Mouse (Mus musculus): ENCODE measurements at regions not wholly inside any gene's neighbourhood (a gene's known extent, or its start where the extent isn't known, plus 50 kb on each side); places are given as distances from the start of the nearest gene placed in this dataset.

DNA sequence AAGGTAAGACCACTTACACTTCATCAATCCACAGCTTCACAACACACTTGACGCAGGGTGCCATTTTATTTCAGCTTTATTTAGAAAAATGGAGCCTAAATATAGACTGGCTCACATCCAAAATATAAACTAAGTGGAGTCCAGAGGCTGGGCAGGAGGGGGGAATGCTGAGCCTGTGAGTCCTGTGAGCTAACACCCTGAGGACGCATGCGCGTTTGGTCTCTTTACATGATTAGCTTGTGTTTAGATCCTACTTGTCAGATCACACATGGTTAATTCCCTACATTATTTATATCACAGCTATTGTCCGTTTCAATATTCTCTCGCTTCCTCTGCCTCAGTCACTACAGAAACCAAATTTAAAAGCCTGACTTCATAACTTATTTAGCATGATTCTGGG lies 99.1 kb upstream of the Hnrnpa3 start:
- Histone ChIP-seq H3K36me3 (ENCODE audit: control insufficient read depth, insufficient read depth, low read length) (no peaks in the 10 kb centered on the region), H3K27me3 (ENCODE audit: control insufficient read depth, insufficient read depth, low read length) (no peaks in the 10 kb centered on the region), H3K4me2 (replicated peaks; ENCODE audit: low read depth, low read length) (no peak overlapping the region), H3K4me3 (ENCODE audit: low read depth, low read length) (no peak overlapping the region), H3K9me3 (ENCODE audit: control insufficient read depth, low read length) (no peaks in the 10 kb centered on the region), H3K9ac (ENCODE audit: low read depth, low read length) (no peak overlapping the region), H3K27ac (ENCODE audit: low read depth, low read length) (no peak overlapping the region), H3K4me1 (replicated peaks; ENCODE audit: control insufficient read depth, insufficient read depth, low read length) (no peaks in the 10 kb centered on the region)
- 86% methylated on average over 6 of the region's 6 CpGs for WGBS
- no peak for DNase-seq (ENCODE audit: low spot score)
- ATAC-seq (ENCODE audit: low FRiP score), result no peak

DNA sequence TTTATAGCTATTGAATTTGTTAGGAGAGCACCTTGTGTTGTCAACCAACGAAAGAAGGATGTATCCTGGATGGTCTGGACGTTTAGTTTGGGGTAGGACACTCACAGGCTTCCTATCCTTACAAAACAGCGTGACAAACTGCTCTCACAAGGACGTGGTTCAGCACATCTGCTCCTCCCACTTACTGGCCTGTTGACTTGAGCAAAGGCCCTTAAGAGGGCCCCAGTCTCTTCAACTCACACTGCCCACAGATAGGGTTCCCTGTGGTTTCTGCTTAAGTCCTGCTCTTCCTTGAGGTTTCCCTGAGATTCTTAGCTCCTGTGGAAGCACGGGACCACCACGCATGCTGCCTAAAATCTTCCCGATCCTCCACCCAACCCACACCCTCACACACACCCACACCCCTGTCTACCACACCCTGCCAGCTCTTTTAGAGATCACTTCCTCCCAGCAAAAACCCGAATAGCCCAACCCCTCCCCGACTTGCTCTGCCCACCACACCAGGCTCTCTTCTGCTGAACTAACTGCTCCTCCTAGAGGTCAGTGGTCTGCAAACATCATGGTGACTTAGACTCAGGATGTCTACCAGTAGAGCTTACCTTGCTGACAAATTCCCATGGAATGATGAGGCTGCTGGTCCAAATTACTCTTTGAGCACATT lies 95.7 kb upstream of the Hnrnpa3 start:
- WGBS, result 64% methylated on average over 9 of the region's 9 CpGs
- ATAC-seq (ENCODE audit: low FRiP score), result no peak

DNA sequence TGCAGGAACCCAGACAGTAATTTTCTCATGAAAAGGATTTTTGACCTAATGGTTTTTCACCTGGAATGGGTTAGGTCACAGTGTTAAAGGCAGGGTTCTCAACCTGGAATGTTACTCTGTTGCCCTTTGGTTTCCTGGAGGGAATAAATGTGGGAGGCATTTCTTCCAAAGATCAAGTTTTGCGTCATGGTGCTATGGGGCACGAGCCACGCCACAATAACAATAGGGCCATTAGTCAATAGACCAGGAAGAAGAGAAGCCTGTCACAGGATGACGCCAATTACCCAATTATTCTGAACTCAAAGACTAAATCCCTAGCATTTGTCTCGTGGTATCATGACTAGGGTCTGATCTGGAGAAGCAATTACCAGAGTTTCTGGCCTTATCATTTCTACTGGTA lies 94.3 kb upstream of the Hnrnpa3 start:
- WGBS, result 53% methylated on average over 5 of the region's 5 CpGs
- DNase-seq (ENCODE audit: low spot score), result no peak

More for the DNA sequence above, 95.7 kb upstream of the Hnrnpa3 start:
- no peak overlapping the region for H3K4me3 ChIP-seq (ENCODE audit: low read depth, low read length)
- H3K4me1 ChIP-seq (replicated peaks; ENCODE audit: control insufficient read depth, insufficient read depth, low read length), result no peaks in the 10 kb centered on the region
- H3K9me3 ChIP-seq (ENCODE audit: control insufficient read depth, low read length), result no peaks in the 10 kb centered on the region
- no peak overlapping the region for H3K9ac ChIP-seq (ENCODE audit: low read depth, low read length)
- DNase-seq (ENCODE audit: low spot score), result no peak
- no peak overlapping the region for H3K27ac ChIP-seq (ENCODE audit: low read depth, low read length)
- no peak overlapping the region for H3K4me2 ChIP-seq (replicated peaks; ENCODE audit: low read depth, low read length)
- H3K36me3 ChIP-seq (ENCODE audit: control insufficient read depth, insufficient read depth, low read length), result no peaks in the 10 kb centered on the region
- no peaks in the 10 kb centered on the region for H3K27me3 ChIP-seq (ENCODE audit: control insufficient read depth, insufficient read depth, low read length)

DNA sequence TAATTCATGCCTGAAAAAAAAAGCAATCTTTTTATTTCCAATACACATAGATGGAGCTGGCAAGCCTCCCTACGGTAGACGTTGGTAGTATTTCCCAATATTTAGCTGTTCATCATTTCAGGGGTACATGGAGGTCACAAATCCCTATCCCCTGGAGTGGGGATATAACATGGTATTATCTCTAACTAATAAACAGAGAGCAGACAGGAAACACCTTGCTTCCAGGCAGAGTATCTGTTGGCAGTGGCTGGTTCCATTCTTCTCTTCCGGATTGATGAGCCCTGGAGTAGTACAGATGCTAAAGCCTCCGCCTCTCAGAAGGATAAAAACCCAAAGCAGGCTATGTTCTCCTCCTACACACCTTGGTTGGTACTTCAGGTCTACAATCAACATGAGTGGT lies 91.9 kb upstream of the Hnrnpa3 start:
- no peaks in the 10 kb centered on the region for H3K4me1 ChIP-seq (replicated peaks; ENCODE audit: control insufficient read depth, insufficient read depth, low read length)
- 86% methylated on average over 4 of the region's 4 CpGs for WGBS
- ATAC-seq (ENCODE audit: low FRiP score), result no peak
- H3K27ac ChIP-seq (ENCODE audit: low read depth, low read length), result no peak overlapping the region
- H3K36me3 ChIP-seq (ENCODE audit: control insufficient read depth, insufficient read depth, low read length), result no peaks in the 10 kb centered on the region
- no peak overlapping the region for H3K4me2 ChIP-seq (replicated peaks; ENCODE audit: low read depth, low read length)
- no peaks in the 10 kb centered on the region for H3K27me3 ChIP-seq (ENCODE audit: control insufficient read depth, insufficient read depth, low read length)
- no peak overlapping the region for H3K9ac ChIP-seq (ENCODE audit: low read depth, low read length)
- H3K9me3 ChIP-seq (ENCODE audit: control insufficient read depth, low read length), result no peaks in the 10 kb centered on the region
- DNase-seq (ENCODE audit: low spot score), result no peak
- no peak overlapping the region for H3K4me3 ChIP-seq (ENCODE audit: low read depth, low read length)

More for the DNA sequence above, 94.3 kb upstream of the Hnrnpa3 start:
- H3K4me1 ChIP-seq (replicated peaks; ENCODE audit: control insufficient read depth, insufficient read depth, low read length), result no peaks in the 10 kb centered on the region
- H3K36me3 ChIP-seq (ENCODE audit: control insufficient read depth, insufficient read depth, low read length), result no peaks in the 10 kb centered on the region
- H3K27ac ChIP-seq (ENCODE audit: low read depth, low read length), result no peak overlapping the region
- H3K9ac ChIP-seq (ENCODE audit: low read depth, low read length), result no peak overlapping the region
- H3K4me3 ChIP-seq (ENCODE audit: low read depth, low read length), result no peak overlapping the region
- no peak overlapping the region for H3K4me2 ChIP-seq (replicated peaks; ENCODE audit: low read depth, low read length)
- no peaks in the 10 kb centered on the region for H3K27me3 ChIP-seq (ENCODE audit: control insufficient read depth, insufficient read depth, low read length)
- no peak for ATAC-seq (ENCODE audit: low FRiP score)
- H3K9me3 ChIP-seq (ENCODE audit: control insufficient read depth, low read length), result no peaks in the 10 kb centered on the region

DNA sequence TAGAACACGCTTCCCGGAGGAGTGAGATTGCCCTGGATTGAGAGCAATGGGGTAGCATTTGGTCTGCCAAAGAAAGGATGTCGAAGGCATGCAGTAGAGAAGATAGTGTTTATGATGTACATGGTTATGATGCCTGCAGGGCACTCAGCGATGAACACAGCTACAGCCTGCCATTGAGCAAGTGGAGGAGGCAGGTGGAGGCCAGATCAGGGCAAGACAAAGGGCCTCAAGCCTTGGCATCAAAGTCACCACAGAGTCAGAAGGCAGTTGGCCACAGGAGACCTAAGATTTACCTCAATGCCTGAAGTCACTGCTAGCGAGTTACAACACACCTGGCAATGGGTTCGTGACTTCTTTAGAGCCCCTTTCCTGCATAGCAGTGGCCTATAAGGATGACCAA lies 89.3 kb upstream of the Hnrnpa3 start:
- no peaks in the 10 kb centered on the region for H3K4me1 ChIP-seq (replicated peaks; ENCODE audit: control insufficient read depth, insufficient read depth, low read length)
- H3K27ac ChIP-seq (ENCODE audit: low read depth, low read length), result no peak overlapping the region
- no peaks in the 10 kb centered on the region for H3K27me3 ChIP-seq (ENCODE audit: control insufficient read depth, insufficient read depth, low read length)
- DNase-seq (ENCODE audit: low spot score) (no peak), ATAC-seq (ENCODE audit: low FRiP score) (no peak)
- H3K4me2 ChIP-seq (replicated peaks; ENCODE audit: low read depth, low read length), result no peak overlapping the region
- no peak overlapping the region for H3K9ac ChIP-seq (ENCODE audit: low read depth, low read length)
- no peak overlapping the region for H3K4me3 ChIP-seq (ENCODE audit: low read depth, low read length)
- WGBS, result 88% methylated on average over 6 of the region's 6 CpGs
- no peaks in the 10 kb centered on the region for H3K36me3 ChIP-seq (ENCODE audit: control insufficient read depth, insufficient read depth, low read length)
- H3K9me3 ChIP-seq (ENCODE audit: control insufficient read depth, low read length), result no peaks in the 10 kb centered on the region

DNA sequence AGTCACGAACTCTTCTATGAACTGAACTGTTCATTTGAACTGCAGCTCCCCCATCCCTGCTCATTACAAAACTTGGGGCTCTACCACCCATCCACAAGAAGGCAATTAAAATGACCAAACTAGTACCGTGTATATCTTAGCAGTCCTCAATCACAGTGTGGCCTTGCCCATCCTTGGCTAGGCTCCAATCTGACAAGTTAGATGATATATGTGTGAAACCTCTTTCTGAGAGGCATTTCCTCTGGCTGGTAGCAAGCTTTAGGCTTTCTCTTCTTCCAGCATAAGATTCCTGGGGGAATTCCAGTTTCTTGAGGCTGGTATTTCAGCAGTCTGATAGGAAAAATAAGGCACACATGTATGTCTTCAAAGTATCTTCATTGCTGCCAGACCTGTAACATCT lies 88.8 kb upstream of the Hnrnpa3 start:
- DNase-seq (ENCODE audit: low spot score) (no peak), ATAC-seq (ENCODE audit: low FRiP score) (no peak)
- Histone ChIP-seq H3K9ac (ENCODE audit: low read depth, low read length) (no peak overlapping the region), H3K4me3 (ENCODE audit: low read depth, low read length) (no peak overlapping the region), H3K4me2 (replicated peaks; ENCODE audit: low read depth, low read length) (no peak overlapping the region), H3K27me3 (ENCODE audit: control insufficient read depth, insufficient read depth, low read length) (no peaks in the 10 kb centered on the region), H3K4me1 (replicated peaks; ENCODE audit: control insufficient read depth, insufficient read depth, low read length) (no peaks in the 10 kb centered on the region), H3K9me3 (ENCODE audit: control insufficient read depth, low read length) (no peaks in the 10 kb centered on the region), H3K27ac (ENCODE audit: low read depth, low read length) (no peak overlapping the region), H3K36me3 (ENCODE audit: control insufficient read depth, insufficient read depth, low read length) (no peaks in the 10 kb centered on the region)
- WGBS, result 78% methylated on average over 2 of the region's 2 CpGs

DNA sequence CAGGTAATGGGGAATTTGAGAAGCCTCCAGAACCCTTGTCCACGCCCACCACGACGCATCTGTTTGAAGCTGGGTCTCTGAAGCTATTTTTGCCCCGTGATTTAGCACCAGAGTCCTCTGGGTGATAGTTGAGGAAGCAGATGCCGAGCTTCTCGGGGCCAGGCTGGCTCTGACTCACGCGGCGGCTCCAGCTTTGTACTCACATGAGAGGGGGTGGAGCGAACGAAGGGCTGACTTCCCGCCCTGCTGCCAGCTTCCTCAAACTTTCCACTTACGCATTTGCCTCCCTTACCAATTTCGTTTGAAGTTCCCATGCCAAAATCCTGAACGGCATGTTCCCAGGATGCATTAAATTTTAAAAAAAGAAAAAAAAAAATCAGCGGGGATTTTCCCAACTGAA lies 74.1 kb upstream of the Hnrnpa3 start:
- ATAC-seq (ENCODE audit: low FRiP score), result no peak
- peak; percentile 66 for DNase-seq (ENCODE audit: low spot score)
- 0 out of 2 replicates have a peak, but pooled peaks cover 2% of the 10 kb centered on the region for H3K27me3 ChIP-seq (ENCODE audit: control insufficient read depth, insufficient read depth, low read length)
- H3K9ac ChIP-seq (ENCODE audit: low read depth, low read length), result peak overlapping the region; percentile 28; the same call in 1 of the 2 replicates
- peak overlapping the region; percentile 31 for H3K4me2 ChIP-seq (replicated peaks; ENCODE audit: low read depth, low read length)
- H3K4me3 ChIP-seq (ENCODE audit: low read depth, low read length), result peak overlapping the region; percentile 21
- H3K36me3 ChIP-seq (ENCODE audit: control insufficient read depth, insufficient read depth, low read length), result no peaks in the 10 kb centered on the region
- 2% methylated on average over 16 of the region's 16 CpGs for WGBS
- peaks cover 6% of the 10 kb centered on the region for H3K4me1 ChIP-seq (replicated peaks; ENCODE audit: control insufficient read depth, insufficient read depth, low read length)
- no peak overlapping the region for H3K27ac ChIP-seq (ENCODE audit: low read depth, low read length)
- no peaks in the 10 kb centered on the region for H3K9me3 ChIP-seq (ENCODE audit: control insufficient read depth, low read length)

DNA sequence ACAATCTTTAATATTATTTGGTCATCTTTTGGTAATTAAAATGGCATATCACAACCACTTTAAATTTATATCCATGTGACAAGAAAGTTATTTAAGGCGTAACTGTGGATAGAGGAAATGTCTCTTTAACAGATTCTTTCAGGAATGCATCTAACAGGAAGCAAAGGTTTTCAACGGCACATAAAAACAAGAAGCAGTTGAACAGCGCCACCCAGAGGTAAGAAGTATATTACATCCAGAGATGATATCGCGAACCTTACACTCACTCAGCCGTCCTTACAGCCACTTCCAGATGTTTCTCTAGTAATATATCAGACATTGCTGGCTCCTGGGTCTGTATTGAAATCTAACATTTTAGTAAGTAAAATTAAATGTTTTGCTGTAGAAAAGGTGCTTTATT lies 70.5 kb upstream of the Hnrnpa3 start:
- ATAC-seq (ENCODE audit: low FRiP score), result no peak
- Histone ChIP-seq H3K4me2 (replicated peaks; ENCODE audit: low read depth, low read length) (no peak overlapping the region), H3K4me1 (replicated peaks; ENCODE audit: control insufficient read depth, insufficient read depth, low read length) (peaks cover 7% of the 10 kb centered on the region), H3K4me3 (ENCODE audit: low read depth, low read length) (no peak overlapping the region), H3K9ac (ENCODE audit: low read depth, low read length) (no peak overlapping the region), H3K36me3 (ENCODE audit: control insufficient read depth, insufficient read depth, low read length) (no peaks in the 10 kb centered on the region), H3K27ac (ENCODE audit: low read depth, low read length) (no peak overlapping the region), H3K27me3 (ENCODE audit: control insufficient read depth, insufficient read depth, low read length) (0 out of 2 replicates have a peak, but pooled peaks cover 3% of the 10 kb centered on the region), H3K9me3 (ENCODE audit: control insufficient read depth, low read length) (no peaks in the 10 kb centered on the region)
- WGBS, result 4% methylated on average over 6 of the region's 6 CpGs
- DNase-seq (ENCODE audit: low spot score), result peak; percentile 91

DNA sequence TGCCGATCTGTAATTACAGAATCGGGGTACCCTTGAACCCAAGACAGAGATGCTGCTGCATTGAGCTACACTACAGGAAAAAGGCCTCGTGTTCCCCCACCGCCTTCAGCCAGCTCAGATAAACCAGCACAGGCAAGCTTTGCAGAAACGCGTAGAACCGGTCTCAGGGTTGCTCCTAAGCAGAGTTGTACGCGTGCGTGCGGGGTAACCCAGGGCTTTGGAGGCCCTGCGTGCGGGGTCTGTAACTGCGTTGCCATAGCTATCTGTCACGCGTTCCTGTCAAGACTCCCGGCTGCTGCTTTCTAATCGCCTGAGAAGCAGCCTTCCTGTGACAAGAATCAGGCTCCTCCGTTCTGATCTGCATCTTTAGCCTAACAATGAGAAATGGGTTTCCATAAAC lies 69.6 kb upstream of the Hnrnpa3 start:
- peak overlapping the region; percentile 8; the same call in 1 of the 2 replicates for H3K4me3 ChIP-seq (ENCODE audit: low read depth, low read length)
- WGBS, result 4% methylated on average over 19 of the region's 19 CpGs
- peak overlapping the region; percentile 19; the same call in 1 of the 2 replicates for H3K9ac ChIP-seq (ENCODE audit: low read depth, low read length)

More for the DNA sequence above, 69.6 kb upstream of the Hnrnpa3 start:
- Histone ChIP-seq H3K36me3 (ENCODE audit: control insufficient read depth, insufficient read depth, low read length) (no peaks in the 10 kb centered on the region), H3K4me2 (replicated peaks; ENCODE audit: low read depth, low read length) (peak overlapping the region; percentile 36), H3K4me1 (replicated peaks; ENCODE audit: control insufficient read depth, insufficient read depth, low read length) (peaks cover 7% of the 10 kb centered on the region), H3K27ac (ENCODE audit: low read depth, low read length) (no peak overlapping the region), H3K27me3 (ENCODE audit: control insufficient read depth, insufficient read depth, low read length) (0 out of 2 replicates have a peak, but pooled peaks cover 3% of the 10 kb centered on the region), H3K9me3 (ENCODE audit: control insufficient read depth, low read length) (no peaks in the 10 kb centered on the region)
- DNase-seq (ENCODE audit: low spot score), result peak; percentile 70
- ATAC-seq (ENCODE audit: low FRiP score), result peak; percentile 33; the same call in 1 of the 2 replicates
